Mouse (Mus musculus) thymus, postnatal 0 days (tissue): ENCODE measurements around the gene St14. TPM values are rescaled to one million over a fixed set of nuclear protein-coding genes. Genes with fewer than 3 reads are reported as not detected.

ENCODE experiments used
- DNase-seq: peaks from one replicate; pipeline ENCODE4 v3.0.0-alpha.2; 2015; ENCODE audit warnings: low spot score
- polyA plus RNA-seq: library from polyadenylated mRNA; unstranded; fragments of >200 nt; fragmentation: Nextera tagmentation; extraction: Ambion mirVana; gene quantifications from 2 replicates; pipeline ENCODE4 v1.2.1, GENCODE M21; 2015

St14 gene
- polyA plus RNA-seq, 1 experiment from 2014 or later = 11.6 TPM

GRCm38 (mm10) chr9:31126079-31126478 lies 5.6 kb downstream of the St14 start:
- DNase-seq = no peak

GRCm38 (mm10) chr9:31122464-31123030 lies 9.1 kb downstream of the St14 start:
- no peak for DNase-seq

DNA sequence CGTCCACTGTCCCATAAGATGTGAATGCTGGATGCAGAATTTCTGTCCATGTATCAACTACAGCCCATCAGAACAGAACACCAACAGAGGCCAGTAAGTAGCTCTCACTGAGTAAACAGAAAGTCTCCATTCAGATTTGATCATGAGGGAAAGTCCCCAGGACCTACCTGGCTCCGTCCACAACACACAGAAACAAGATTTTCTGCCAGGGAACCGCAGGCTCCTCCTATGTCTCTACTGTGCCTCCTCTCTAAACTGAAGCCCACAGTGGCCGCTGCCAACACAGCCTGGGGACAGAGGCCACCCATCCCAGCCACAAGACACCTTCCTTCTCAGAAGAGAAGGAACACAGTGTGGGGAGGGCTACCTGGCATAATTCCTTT lies 11.1 kb downstream of the St14 start:
- no peak for DNase-seq

GRCm38 (mm10) chr9:31119882-31120532 lies 11.6 kb downstream of the St14 start:
- DNase-seq = no peak

DNA sequence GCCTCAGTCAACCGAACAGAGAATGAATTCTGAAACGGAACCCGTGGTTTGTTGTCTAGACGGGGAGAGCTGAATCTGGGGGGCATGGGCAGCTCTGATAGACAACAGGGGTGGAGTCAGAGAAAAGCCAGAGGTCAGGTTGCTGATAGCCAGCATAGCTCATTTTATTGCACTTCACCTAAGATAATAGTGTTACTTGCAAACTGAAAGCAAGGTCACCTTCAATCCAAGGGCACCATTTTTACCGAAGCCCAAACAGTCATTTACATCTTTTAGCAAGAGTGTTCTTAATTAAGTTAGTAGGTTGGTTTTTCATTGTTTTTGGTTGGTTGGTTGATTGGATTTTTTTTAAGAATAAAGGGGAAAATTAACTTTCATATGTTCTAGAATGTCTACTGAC lies 12.2 kb downstream of the St14 start:
- no peak for DNase-seq

GRCm38 (mm10) chr9:31118520-31119298 lies 12.9 kb downstream of the St14 start:
- no peak for DNase-seq

- DNase-seq = no peak
Measured at GRCm38 (mm10) chr9:31117488-31117887, 14.2 kb downstream of the St14 start.

- DNase-seq = no peak
Measured at GRCm38 (mm10) chr9:31117088-31117487, 14.6 kb downstream of the St14 start.

DNA sequence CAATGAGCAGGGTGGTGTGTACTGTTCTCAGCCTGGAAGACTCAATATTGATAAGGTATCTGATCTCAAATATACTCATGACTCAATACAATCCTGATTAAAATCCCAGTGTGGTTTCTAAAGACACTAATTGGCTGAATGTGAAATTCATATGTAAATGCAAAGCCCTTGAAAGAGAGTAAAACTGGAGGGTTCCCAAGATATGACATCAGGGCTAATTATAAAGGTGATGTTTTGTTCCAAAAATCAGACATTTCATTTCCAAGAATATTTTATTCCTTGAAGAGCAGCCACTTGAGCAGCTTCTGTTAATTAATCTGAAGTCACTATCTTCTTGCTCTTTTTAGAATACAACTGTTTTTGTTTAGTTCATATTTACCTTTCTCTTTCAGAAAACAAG lies 16.1 kb downstream of the St14 start:
- no peak for DNase-seq

DNA sequence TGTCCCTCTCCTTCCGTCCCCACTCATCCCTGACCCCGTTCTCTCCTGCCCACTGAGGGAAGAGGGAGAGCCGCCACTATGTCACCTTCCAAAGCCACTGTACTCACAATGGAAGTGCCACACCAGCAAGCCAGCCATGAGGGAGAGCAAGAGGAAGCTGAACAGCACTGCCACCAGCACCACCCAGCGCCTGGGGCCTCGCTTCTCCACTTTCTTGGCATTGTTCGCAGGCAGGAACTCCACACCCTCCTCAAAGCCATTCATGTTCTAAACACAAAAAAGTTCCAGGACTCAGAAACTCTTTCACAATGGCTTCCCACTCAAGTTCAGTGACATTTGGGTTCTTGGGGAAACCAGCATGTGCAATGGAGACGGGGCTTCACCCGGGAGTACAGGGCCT lies 23.2 kb downstream of the St14 start:
- DNase-seq = no peak

- no peak for DNase-seq
Measured at GRCm38 (mm10) chr9:31098118-31098517, 33.5 kb downstream of the St14 start.

- DNase-seq = no peak
Measured at GRCm38 (mm10) chr9:31097088-31098082, 34.3 kb downstream of the St14 start.

DNA sequence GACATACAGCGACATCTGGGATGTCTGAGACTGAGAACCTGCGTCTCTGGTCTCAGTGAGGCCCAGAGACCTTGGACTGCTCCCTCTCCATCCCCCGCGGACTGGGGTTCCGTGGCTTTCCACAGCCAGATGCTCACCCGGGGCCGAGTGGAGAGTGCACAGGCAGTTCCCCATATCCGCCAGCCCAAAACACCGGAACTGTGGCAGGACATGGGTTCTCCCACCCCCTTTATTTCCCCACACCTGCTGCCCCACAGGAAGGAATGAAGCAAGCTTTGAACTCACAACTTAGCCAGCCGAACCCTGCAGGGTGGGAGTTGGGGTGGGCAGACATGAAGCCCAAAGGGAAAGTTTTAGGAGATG lies 38.8 kb downstream of the St14 start:
- DNase-seq = no peak

- no peak for DNase-seq
Measured at GRCm38 (mm10) chr9:31092111-31092832, 39.4 kb downstream of the St14 start.

DNA sequence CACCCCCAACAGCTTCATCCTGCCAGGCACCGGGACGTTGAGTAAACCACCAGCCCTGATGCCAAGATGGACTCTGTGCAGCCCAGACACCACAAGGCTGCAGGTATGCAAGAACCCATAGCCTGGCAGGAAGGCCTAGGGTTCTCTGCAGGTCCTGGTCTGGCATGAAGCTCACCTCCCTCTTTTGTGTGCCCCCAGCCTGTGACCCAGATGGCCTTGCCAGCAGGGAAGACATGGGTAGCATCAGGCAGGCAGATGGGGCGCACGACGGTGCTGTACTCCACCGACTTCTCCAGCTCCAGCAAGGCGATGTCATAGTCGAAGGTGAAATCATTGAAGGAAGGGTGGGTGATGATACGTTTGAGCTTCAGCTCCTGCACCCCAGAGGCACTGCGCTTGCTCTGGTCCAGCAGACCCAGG lies 40.5 kb downstream of the St14 start:
- DNase-seq = no peak

- DNase-seq = no peak
Measured at GRCm38 (mm10) chr9:31090081-31091023, 41.3 kb downstream of the St14 start.

DNA sequence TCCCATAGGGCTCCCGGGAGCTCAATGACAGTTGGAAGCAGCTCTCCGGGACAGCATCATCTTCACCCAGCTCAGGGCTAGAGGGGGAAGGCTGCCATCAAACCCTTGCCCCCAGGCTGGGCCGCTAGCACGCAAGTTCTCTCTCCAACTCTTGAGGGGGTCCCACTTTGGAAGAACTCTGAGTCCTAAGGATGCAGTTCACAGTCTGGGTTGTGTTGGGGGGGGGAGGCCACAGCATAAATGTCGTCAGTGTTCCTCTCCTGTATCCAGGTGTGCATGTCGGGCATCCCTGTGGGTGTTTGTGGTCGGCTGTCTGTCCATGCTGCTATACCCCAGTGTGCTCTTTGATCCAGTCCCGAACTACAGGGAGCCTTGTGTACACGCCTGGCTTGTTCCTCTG lies 42.1 kb downstream of the St14 start:
- no peak for DNase-seq

DNA sequence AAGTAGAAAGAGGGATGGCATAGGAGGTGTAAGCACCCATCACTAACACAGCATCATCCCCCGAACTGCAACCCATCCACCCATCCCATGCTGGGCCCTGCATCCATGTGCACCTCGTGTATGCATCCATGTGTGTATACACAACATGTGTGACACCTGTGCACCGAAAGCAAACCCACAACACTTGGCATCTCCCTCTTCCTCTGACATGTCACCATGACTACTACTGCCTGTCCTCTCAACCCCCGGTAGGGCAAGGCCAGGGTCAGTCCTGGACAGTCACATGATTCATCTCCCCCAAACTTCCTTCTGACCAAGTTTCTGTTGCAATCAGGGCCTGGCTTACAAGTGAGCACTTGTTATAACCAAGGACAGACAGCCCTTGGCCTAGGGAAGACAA lies 42.8 kb downstream of the St14 start:
- no peak for DNase-seq

DNA sequence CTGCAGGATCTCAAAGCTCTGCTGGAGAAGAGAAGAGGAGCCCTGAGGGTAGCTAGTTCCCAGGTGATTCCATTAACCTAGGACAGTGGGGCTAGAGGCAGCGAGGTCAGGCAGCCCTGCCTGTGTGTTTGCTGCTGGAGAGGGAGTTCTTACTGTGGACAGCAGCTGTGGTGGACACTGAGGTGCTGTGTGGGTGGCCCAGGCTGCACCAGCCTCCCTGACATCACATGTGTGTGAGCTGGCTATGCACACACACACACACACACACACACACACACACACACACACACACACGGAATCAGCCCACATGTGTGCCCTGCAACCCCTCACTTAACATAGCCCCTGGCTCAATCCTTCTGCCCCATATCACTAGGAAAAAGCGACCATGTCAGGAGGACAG lies 43.5 kb downstream of the St14 start:
- no peak for DNase-seq

DNA sequence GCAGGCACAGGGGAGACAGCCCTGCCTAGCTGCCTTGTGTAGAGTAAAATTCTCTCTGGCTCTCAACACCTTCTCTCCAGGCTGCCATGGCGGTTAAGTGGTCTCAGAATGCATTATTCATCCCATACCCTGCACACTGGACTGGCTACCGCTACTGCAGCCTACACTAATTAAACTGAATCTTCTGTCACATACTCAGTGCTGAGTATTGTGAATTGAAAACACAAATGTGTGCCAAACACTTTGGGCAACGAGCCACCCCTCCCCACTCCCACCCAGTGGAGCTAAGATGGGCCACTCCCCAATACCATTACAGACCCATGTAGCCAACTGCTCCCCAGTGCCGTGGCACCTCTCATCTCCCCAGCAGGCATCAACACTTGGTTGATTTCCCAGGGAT lies 44.2 kb downstream of the St14 start:
- no peak for DNase-seq
